Mouse (Mus musculus) adrenal gland, postnatal 4 days (tissue): ENCODE measurements around the gene Agpat4. TPM values are rescaled to one million over a fixed set of nuclear protein-coding genes. Genes with fewer than 3 reads are reported as not detected.
"Not testable (repeated sequence)": the region's sequence is repeated elsewhere in the genome, so short reads cannot be mapped to it uniquely, and the experiment has no call there.

Experiments used
- DNase-seq, 2 experiments: peaks; one replicate each; pipeline ENCODE4 v3.0.0; 2021 to 2022; ENCODE audit warnings: low spot score in 2 of 2, mixed read lengths in 2 of 2
- total RNA-seq, 2 experiments: library from RNA; stranded (reverse); gene quantifications; 2 replicates each; pipeline ENCODE4 v1.2.3; 2021

Gene Agpat4
- total RNA-seq, 2 experiments from 2014 or later, result 26.0 to 26.4 TPM

GRCm38 (mm10) chr17:12221926-12222325, 103.4 kb downstream of the Agpat4 start:
- no peak for DNase-seq

GRCm38 (mm10) chr17:12223682-12224081, 105.2 kb downstream of the Agpat4 start:
- DNase-seq, result no peak

- no peak for DNase-seq
Measured at GRCm38 (mm10) chr17:12224145-12224544, 105.6 kb downstream of the Agpat4 start.

- not testable (repeated sequence) for DNase-seq
Measured at GRCm38 (mm10) chr17:12224551-12224950, 106.0 kb downstream of the Agpat4 start.

- DNase-seq, result no peak
Measured at GRCm38 (mm10) chr17:12225227-12225626, 106.7 kb downstream of the Agpat4 start.

GRCm38 (mm10) chr17:12226551-12226950, 108.0 kb downstream of the Agpat4 start:
- no peak for DNase-seq

GRCm38 (mm10) chr17:12228001-12228400, 109.5 kb downstream of the Agpat4 start:
- DNase-seq, result no peak

GRCm38 (mm10) chr17:12228471-12228870, 110.0 kb downstream of the Agpat4 start:
- DNase-seq, result no peak

GRCm38 (mm10) chr17:12229756-12230155, 111.3 kb downstream of the Agpat4 start:
- no peak for DNase-seq

GRCm38 (mm10) chr17:12230167-12230566, 111.7 kb downstream of the Agpat4 start:
- DNase-seq, result no peak

- DNase-seq, result no peak
Measured at GRCm38 (mm10) chr17:12231087-12231486, 112.6 kb downstream of the Agpat4 start.

GRCm38 (mm10) chr17:12232724-12233123, 114.2 kb downstream of the Agpat4 start:
- no peak for DNase-seq

GRCm38 (mm10) chr17:12240701-12241100, 122.2 kb downstream of the Agpat4 start:
- DNase-seq, result no peak

- no peak for DNase-seq
Measured at GRCm38 (mm10) chr17:12249783-12250504, 131.4 kb downstream of the Agpat4 start.

GRCm38 (mm10) chr17:12250581-12250980, 132.1 kb downstream of the Agpat4 start:
- no peak for DNase-seq

GRCm38 (mm10) chr17:12256142-12256541, 137.6 kb downstream of the Agpat4 start:
- no peak for DNase-seq

GRCm38 (mm10) chr17:12258517-12258916, 140.0 kb downstream of the Agpat4 start:
- no peak for DNase-seq

GRCm38 (mm10) chr17:12259957-12260356, 141.5 kb downstream of the Agpat4 start:
- no peak for DNase-seq

- no peak for DNase-seq
Measured at GRCm38 (mm10) chr17:12261376-12261775, 142.9 kb downstream of the Agpat4 start.

- no peak for DNase-seq
Measured at GRCm38 (mm10) chr17:12261887-12262286, 143.4 kb downstream of the Agpat4 start.

- no peak for DNase-seq
Measured at GRCm38 (mm10) chr17:12262851-12263250, 144.3 kb downstream of the Agpat4 start.

- no peak for DNase-seq
Measured at GRCm38 (mm10) chr17:12263787-12264186, 145.3 kb downstream of the Agpat4 start.

- DNase-seq, result no peak
Measured at GRCm38 (mm10) chr17:12264293-12264692, 145.8 kb downstream of the Agpat4 start.
